20 mouse cellular contexts compared by ENCODE assay signal in the genomic region with DNA sequence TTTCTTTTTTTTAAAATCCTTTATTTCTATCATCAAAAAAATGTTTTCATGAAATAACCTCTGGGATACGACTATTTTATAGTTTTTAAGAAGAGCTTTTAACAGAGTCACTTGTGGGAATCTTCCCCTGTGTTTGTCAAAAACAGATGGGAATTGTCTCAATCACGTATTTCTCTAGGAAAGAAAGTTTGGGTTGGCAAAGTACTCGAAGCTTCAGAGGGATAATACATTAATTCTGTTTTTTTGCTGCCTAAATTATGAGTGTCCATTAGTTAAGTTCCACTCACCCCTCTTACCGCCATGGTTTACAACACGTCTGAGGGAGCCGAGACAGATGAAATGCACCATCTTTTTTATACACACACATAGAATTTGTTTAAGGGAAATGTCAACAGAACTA. TPM values are rescaled to one million over a fixed set of nuclear protein-coding genes. Genes with fewer than 3 reads are reported as not detected.
DNase-seq lines count a peak whose midpoint lies in the region; ATAC-seq and TF ChIP-seq lines count a peak whose summit lies in the region.
"Had no signal": no experiment of that assay in that cellular context is flagged by ENCODE, and none has a peak within 500 bp of the region (broad histone marks: within the 10 kb centered on the region; RNA-seq: fewer than 3 reads in every experiment).

No protein-coding gene starts in this region.

- TF ChIP-seq POLR2A in limb, embryonic 14.5 days (IDR thresholded peaks at IDR 0.05; ENCODE audit: borderline replicate concordance, extremely low read depth, insufficient read depth, insufficient read length): no peak

- no peak for TF ChIP-seq CTCF in left cerebral cortex, adult 2 months (IDR thresholded peaks at IDR 0.05)

- no peak overlapping the region for H3K9ac ChIP-seq in lung, embryonic 15.5 days
- H3K9ac ChIP-seq in embryonic facial prominence, embryonic 13.5 days: peak overlapping the region; percentile 66
- peak overlapping the region; percentile 79 for H3K9ac ChIP-seq in limb, embryonic 14.5 days (ENCODE audit: low read depth, low read length, severe bottlenecking)
- H3K9ac ChIP-seq: forebrain, embryonic 15.5 days; heart, embryonic 12.5 days; kidney, embryonic 15.5 days had no signal

- WGBS in lung, embryonic 15.5 days: 27% methylated on average over 6 of the region's 6 CpGs
- 49% methylated on average over 6 of the region's 6 CpGs for WGBS in embryonic facial prominence, embryonic 13.5 days
- WGBS in limb, embryonic 14.5 days: 50% methylated on average over 6 of the region's 6 CpGs

- H3K4me2 ChIP-seq in lung, embryonic 15.5 days: peak overlapping the region; percentile 16; the same call in 1 of the 2 replicates
- H3K4me2 ChIP-seq in embryonic facial prominence, embryonic 13.5 days: peak overlapping the region; percentile 88
- peak overlapping the region; percentile 91 for H3K4me2 ChIP-seq in limb, embryonic 14.5 days (replicated peaks; ENCODE audit: low read depth, low read length, severe bottlenecking)
- H3K4me2 ChIP-seq: forebrain, embryonic 15.5 days had no signal

- intact Hi-C loops in left cerebral cortex, adult 2 months (cut with DNase I): loop anchor here (5.0 kb wide), 1 partner anchor 69 kb away; no protein-coding TSS in a partner anchor

- ATAC-seq in lung, embryonic 15.5 days (ENCODE audit: borderline replicate concordance, extremely low read depth, low FRiP score, low TSS enrichment): peak; percentile 47; the same call in 1 of the 2 replicates
- no peak for ATAC-seq in embryonic facial prominence, embryonic 13.5 days (ENCODE audit: insufficient number of reproducible peaks, insufficient read depth, low FRiP score, low TSS enrichment, low read depth)
- ATAC-seq in limb, embryonic 14.5 days (ENCODE audit: low FRiP score, low read depth): no peak
- ATAC-seq: activated CD4-positive, CD25-positive, alpha-beta regulatory T cell, adult 4 months; forebrain, embryonic 15.5 days; midbrain, embryonic 16.5 days had no signal

- DNase-seq in lung, postnatal 4 days: no peak
- peak; percentile 22 for DNase-seq in adipocyte (ENCODE audit: low spot score)
- no peak for DNase-seq in limb, embryonic 14.5 days (ENCODE audit: low spot score)
- DNase-seq in left cerebral cortex, adult 2 months (ENCODE audit: extremely low spot score in 1 of 2, low spot score in 2 of 2): no peak
- DNase-seq in ovary, adult 18-20 months (ENCODE audit: low spot score): no peak
- DNase-seq: adrenal gland, postnatal 14 days; cerebellum, postnatal 14 days; heart, postnatal 14 days; lung, postnatal 10 days; retina, postnatal 1 day; thymus, postnatal 14 days had no signal

- no peaks in the 10 kb centered on the region for H3K9me3 ChIP-seq in lung, embryonic 15.5 days
- no peaks in the 10 kb centered on the region for H3K9me3 ChIP-seq in embryonic facial prominence, embryonic 13.5 days
- no peaks in the 10 kb centered on the region for H3K9me3 ChIP-seq in limb, embryonic 14.5 days (ENCODE audit: control insufficient read depth, low read length)
- H3K9me3 ChIP-seq: forebrain, embryonic 15.5 days; heart, embryonic 12.5 days; hindbrain, embryonic 12.5 days; kidney, embryonic 15.5 days had no signal

- peaks cover 59% of the 10 kb centered on the region for H3K27me3 ChIP-seq in lung, embryonic 15.5 days
- peaks cover 46% of the 10 kb centered on the region for H3K27me3 ChIP-seq in embryonic facial prominence, embryonic 13.5 days
- peaks cover 24% of the 10 kb centered on the region; the same call in 1 of the 2 replicates for H3K27me3 ChIP-seq in limb, embryonic 14.5 days (ENCODE audit: control insufficient read depth, insufficient read depth, low read length)

- H3K36me3 ChIP-seq in lung, embryonic 15.5 days: no peaks in the 10 kb centered on the region
- H3K36me3 ChIP-seq in embryonic facial prominence, embryonic 13.5 days: no peaks in the 10 kb centered on the region
- no peaks in the 10 kb centered on the region for H3K36me3 ChIP-seq in limb, embryonic 14.5 days (ENCODE audit: control insufficient read depth, insufficient read depth, low read length)
- H3K36me3 ChIP-seq: forebrain, embryonic 15.5 days; heart, embryonic 12.5 days; hindbrain, embryonic 12.5 days; kidney, embryonic 15.5 days had no signal

- H3K27ac ChIP-seq in lung, embryonic 15.5 days: no peak overlapping the region
- H3K27ac ChIP-seq in embryonic facial prominence, embryonic 13.5 days: no peak overlapping the region
- no peak overlapping the region for H3K27ac ChIP-seq in limb, embryonic 14.5 days (replicated peaks; ENCODE audit: low read depth, low read length)
- H3K27ac ChIP-seq in left cerebral cortex, adult 2 months: no peak overlapping the region
- H3K27ac ChIP-seq: forebrain, embryonic 15.5 days; hindbrain, embryonic 12.5 days; kidney, embryonic 15.5 days had no signal

- peaks cover 29% of the 10 kb centered on the region for H3K4me1 ChIP-seq in lung, embryonic 15.5 days
- peaks cover 33% of the 10 kb centered on the region for H3K4me1 ChIP-seq in embryonic facial prominence, embryonic 13.5 days
- H3K4me1 ChIP-seq in limb, embryonic 14.5 days (ENCODE audit: control insufficient read depth, insufficient read depth, low read length): peaks cover 35% of the 10 kb centered on the region

- no peak overlapping the region for H3K4me3 ChIP-seq in lung, embryonic 15.5 days
- peak overlapping the region; percentile 70 for H3K4me3 ChIP-seq in embryonic facial prominence, embryonic 13.5 days
- H3K4me3 ChIP-seq in limb, embryonic 14.5 days (replicated peaks; ENCODE audit: low read length): peak overlapping the region; percentile 66
- no peak overlapping the region for H3K4me3 ChIP-seq in left cerebral cortex, adult 2 months
- H3K4me3 ChIP-seq: forebrain, embryonic 15.5 days had no signal

RNA-seq across cellular contexts. Expression of a gene that starts 2.2 kb away (rescaled TPM):
- polyA plus RNA-seq in lung, embryonic 15.5 days (2015; fragmentation: Nextera tagmentation; extraction: Ambion mirVana): 9.4 and 10.4 TPM in 2 replicates
- 92.9 and 101 TPM in 2 replicates for polyA plus RNA-seq in embryonic facial prominence, embryonic 13.5 days (2015; fragmentation: Nextera tagmentation; extraction: Ambion mirVana)
- polyA plus RNA-seq in limb, embryonic 14.5 days (2012; rRNA removed): 240 and 337 TPM in 2 replicates
- polyA plus RNA-seq in limb, embryonic 14.5 days (2014; fragmentation: Nextera tagmentation; extraction: Ambion mirVana): 80.8 and 81.8 TPM in 2 replicates
- 1 to 10 TPM; 1.2 to 1.3 TPM for total RNA-seq in left cerebral cortex, adult 2 months (2021)
- total RNA-seq: neutrophil, adult 5-6 weeks had no signal
- polyA plus RNA-seq: activated CD4-positive, CD25-positive, alpha-beta regulatory T cell, adult 4 months had no signal

Comparison
In these comparisons a context has a peak if more than half of its experiments do, and no peak if none do; other contexts are left out.
1. H3K4me2 ChIP-seq: peak in every context shown above with its lines; median percentile 91 in limb, embryonic 14.5 days; 88 in embryonic facial prominence, embryonic 13.5 days; 16 in lung, embryonic 15.5 days.
2. H3K4me3 ChIP-seq: peak in embryonic facial prominence, embryonic 13.5 days (single experiment) and limb, embryonic 14.5 days (single experiment); none in lung, embryonic 15.5 days (single experiment) and left cerebral cortex, adult 2 months (single experiment).